Mouse (Mus musculus): ENCODE data around the gene Cby3. TPM values are rescaled to one million over a fixed set of nuclear protein-coding genes. Genes with fewer than 3 reads are reported as not detected.

The Cby3 gene
- polyA plus RNA-seq, 1 experiment = not detected

DNA sequence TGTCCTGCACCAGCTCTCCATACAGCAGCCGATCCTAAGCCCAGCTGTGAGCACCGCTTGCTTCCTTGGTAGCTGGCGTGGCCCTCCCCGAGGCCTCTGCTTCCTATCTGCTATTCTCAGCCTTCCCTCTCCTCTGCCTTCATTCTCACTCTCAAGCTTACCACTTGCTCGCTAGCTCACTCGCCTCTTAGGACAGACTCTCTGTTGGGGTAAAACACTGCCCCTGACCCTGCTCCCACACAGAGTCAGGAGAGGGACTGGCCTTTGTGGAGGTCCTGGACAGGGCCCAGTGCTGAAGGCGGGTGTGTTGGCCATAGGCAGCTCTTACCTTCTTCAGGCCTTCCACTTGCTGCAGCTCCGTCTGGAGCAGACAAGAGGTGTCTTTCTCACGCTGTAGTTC, 43.1 kb downstream of the Cby3 start:
- 94% methylated on average over 9 of the region's 9 CpGs for WGBS
- Histone ChIP-seq H3K4me1 (ENCODE audit: control insufficient read depth, insufficient read depth, insufficient read length) (no peaks in the 10 kb centered on the region), H3K36me3 (ENCODE audit: control insufficient read depth, insufficient read depth, low read length) (peaks cover 29% of the 10 kb centered on the region), H3K27me3 (ENCODE audit: control insufficient read depth, insufficient read depth, low read length) (no peaks in the 10 kb centered on the region), H3K27ac (ENCODE audit: insufficient read depth, low read length) (no peak overlapping the region), H3K4me3 (ENCODE audit: extremely low read depth, insufficient read depth, insufficient read length) (no peak overlapping the region)
- no peak for DNase-seq (ENCODE audit: low read depth in 1 of 2, low spot score in 2 of 2)
- TF ChIP-seq CTCF (IDR thresholded peaks at IDR 0.05; ENCODE audit: extremely low read depth, insufficient read depth, insufficient read length, insufficient replicate concordance) = no peak
- TF ChIP-seq POLR2A (IDR thresholded peaks at IDR 0.05; ENCODE audit: low read depth, low read length) = no peak

GRCm38 (mm10) chr11:50398803-50399202, 44.5 kb downstream of the Cby3 start:
- Histone ChIP-seq H3K4me3 (ENCODE audit: extremely low read depth, insufficient read depth, insufficient read length) (no peak overlapping the region), H3K27ac (ENCODE audit: insufficient read depth, low read length) (no peak overlapping the region), H3K36me3 (ENCODE audit: control insufficient read depth, insufficient read depth, low read length) (peaks cover 34% of the 10 kb centered on the region), H3K4me1 (ENCODE audit: control insufficient read depth, insufficient read depth, insufficient read length) (no peaks in the 10 kb centered on the region), H3K27me3 (ENCODE audit: control insufficient read depth, insufficient read depth, low read length) (no peaks in the 10 kb centered on the region)
- no peak for DNase-seq (ENCODE audit: low read depth in 1 of 2, low spot score in 2 of 2)
- WGBS = 95% methylated on average over 13 of the region's 13 CpGs
- TF ChIP-seq POLR2A (IDR thresholded peaks at IDR 0.05; ENCODE audit: low read depth, low read length) (no peak), CTCF (IDR thresholded peaks at IDR 0.05; ENCODE audit: extremely low read depth, insufficient read depth, insufficient read length, insufficient replicate concordance) (no peak)

DNA sequence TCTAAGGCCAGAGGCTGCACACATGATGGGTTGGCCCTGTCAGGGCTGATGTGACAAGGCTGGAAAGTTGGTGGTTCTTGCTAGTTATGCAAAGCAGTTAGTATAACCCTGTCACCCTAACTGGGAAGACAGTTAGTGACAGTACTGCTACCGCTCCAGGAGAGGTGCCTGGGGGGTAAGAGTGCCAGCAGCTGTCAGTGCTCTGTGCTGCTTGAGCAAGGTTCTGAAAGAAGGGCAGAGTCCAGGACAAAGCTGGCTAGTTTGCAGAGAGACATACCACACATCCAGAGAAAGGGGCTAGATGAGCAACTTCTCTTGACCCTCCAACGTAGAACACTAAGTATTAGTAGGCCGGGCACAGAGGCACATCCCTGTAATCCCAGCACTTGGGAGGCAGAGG, 48.2 kb downstream of the Cby3 start:
- H3K36me3 ChIP-seq (ENCODE audit: control insufficient read depth, insufficient read depth, low read length) = peaks cover 28% of the 10 kb centered on the region
- H3K27me3 ChIP-seq (ENCODE audit: control insufficient read depth, insufficient read depth, low read length) = no peaks in the 10 kb centered on the region
- H3K4me1 ChIP-seq (ENCODE audit: control insufficient read depth, insufficient read depth, insufficient read length) = no peaks in the 10 kb centered on the region
- no peak for TF ChIP-seq CTCF (IDR thresholded peaks at IDR 0.05; ENCODE audit: extremely low read depth, insufficient read depth, insufficient read length, insufficient replicate concordance)
- TF ChIP-seq POLR2A (IDR thresholded peaks at IDR 0.05; ENCODE audit: low read depth, low read length) = no peak
- DNase-seq (ENCODE audit: low read depth in 1 of 2, low spot score in 2 of 2) = no peak
- H3K4me3 ChIP-seq (ENCODE audit: extremely low read depth, insufficient read depth, insufficient read length) = no peak overlapping the region
- no peak overlapping the region for H3K27ac ChIP-seq (ENCODE audit: insufficient read depth, low read length)
- whole genome bisulfite sequencing = 92% methylated on average over 3 of the region's 3 CpGs

DNA sequence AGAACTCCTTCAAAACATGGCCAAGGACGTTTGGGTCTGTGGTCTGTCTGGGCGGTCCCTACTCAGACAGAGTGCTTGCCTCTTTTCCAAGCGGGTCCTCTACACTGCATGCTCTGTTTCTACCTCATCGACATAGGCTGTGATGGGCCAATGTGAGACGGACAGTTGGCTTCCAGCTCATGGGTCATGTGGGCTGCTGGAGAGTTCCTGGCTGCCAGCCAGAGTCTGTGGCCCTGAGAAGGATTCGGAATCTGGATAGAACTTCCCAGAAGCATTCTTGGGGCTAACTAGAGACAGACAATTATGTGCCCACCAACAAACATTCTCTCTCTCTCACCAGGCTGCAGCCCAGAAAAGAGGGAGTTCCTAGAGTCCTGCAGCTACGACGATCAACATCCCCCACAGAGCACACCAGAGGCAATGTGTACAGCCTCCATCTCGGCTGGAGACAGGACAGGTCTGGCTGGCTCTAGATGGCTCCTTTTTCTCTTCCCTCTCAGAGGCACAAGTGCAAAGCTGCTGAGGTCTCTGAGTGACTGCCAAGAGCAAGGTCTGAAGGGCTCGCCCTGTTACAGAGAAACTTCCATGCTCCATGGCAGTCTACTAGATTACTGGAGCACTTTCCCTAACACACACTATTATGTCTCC, 49.2 kb downstream of the Cby3 start:
- WGBS = 88% methylated on average over 10 of the region's 10 CpGs
- Histone ChIP-seq H3K36me3 (ENCODE audit: control insufficient read depth, insufficient read depth, low read length) (peaks cover 25% of the 10 kb centered on the region), H3K27me3 (ENCODE audit: control insufficient read depth, insufficient read depth, low read length) (no peaks in the 10 kb centered on the region), H3K4me3 (ENCODE audit: extremely low read depth, insufficient read depth, insufficient read length) (no peak overlapping the region), H3K4me1 (ENCODE audit: control insufficient read depth, insufficient read depth, insufficient read length) (no peaks in the 10 kb centered on the region), H3K27ac (ENCODE audit: insufficient read depth, low read length) (no peak overlapping the region)
- no peak for DNase-seq (ENCODE audit: low read depth in 1 of 2, low spot score in 2 of 2)
- no peak for TF ChIP-seq POLR2A (IDR thresholded peaks at IDR 0.05; ENCODE audit: low read depth, low read length)

GRCm38 (mm10) chr11:50407235-50407634, 53.0 kb downstream of the Cby3 start:
- DNase-seq (ENCODE audit: low read depth in 1 of 2, low spot score in 2 of 2) = no peak
- no peak for TF ChIP-seq POLR2A (IDR thresholded peaks at IDR 0.05; ENCODE audit: low read depth, low read length)
- TF ChIP-seq CTCF (IDR thresholded peaks at IDR 0.05; ENCODE audit: extremely low read depth, insufficient read depth, insufficient read length, insufficient replicate concordance) = no peak
- H3K27ac ChIP-seq (ENCODE audit: insufficient read depth, low read length) = no peak overlapping the region
- no peaks in the 10 kb centered on the region for H3K27me3 ChIP-seq (ENCODE audit: control insufficient read depth, insufficient read depth, low read length)
- H3K36me3 ChIP-seq (ENCODE audit: control insufficient read depth, insufficient read depth, low read length) = peaks cover 16% of the 10 kb centered on the region
- WGBS = 92% methylated on average over 6 of the region's 6 CpGs
- no peaks in the 10 kb centered on the region for H3K4me1 ChIP-seq (ENCODE audit: control insufficient read depth, insufficient read depth, insufficient read length)
- no peak overlapping the region for H3K4me3 ChIP-seq (ENCODE audit: extremely low read depth, insufficient read depth, insufficient read length)

Other genes with a start within 250 kb of the Cby3 start
- gene Tbc1d9b, start 223.1 kb upstream of the Cby3 start, polyA plus RNA-seq (2012; rRNA removed) = 33.5 and 37.2 TPM in 2 replicates
- 2.4 and 3.5 TPM in 2 replicates for gene Mrnip, start 180.0 kb upstream of the Cby3 start, polyA plus RNA-seq (2012; rRNA removed)
- gene Sqstm1, start 143.6 kb upstream of the Cby3 start, polyA plus RNA-seq (2012; rRNA removed) = 113 and 117 TPM in 2 replicates
- gene Mgat4b, start 143.6 kb upstream of the Cby3 start, polyA plus RNA-seq (2012; rRNA removed) = 32.6 and 41.5 TPM in 2 replicates
- gene Ltc4s, start 115.8 kb upstream of the Cby3 start, polyA plus RNA-seq (2012; rRNA removed) = 44.9 and 53.9 TPM in 2 replicates
- gene Maml1, start 62.2 kb upstream of the Cby3 start, polyA plus RNA-seq (2012; rRNA removed) = 15.0 and 19.3 TPM in 2 replicates
- 23.2 and 23.5 TPM in 2 replicates for gene Canx, start 28.8 kb upstream of the Cby3 start, polyA plus RNA-seq (2012; rRNA removed)
- gene Hnrnph1, start 22.5 kb downstream of the Cby3 start, polyA plus RNA-seq (2012; rRNA removed) = 33.6 and 43.8 TPM in 2 replicates
- 9.6 and 13.0 TPM in 2 replicates for gene Rufy1, start 76.7 kb downstream of the Cby3 start, polyA plus RNA-seq (2012; rRNA removed)
- gene Adamts2, start 247.6 kb downstream of the Cby3 start, polyA plus RNA-seq (2012; rRNA removed) = 3.1 and 4.1 TPM in 2 replicates

Measured in spleen, adult 2 months (tissue).